Mouse (Mus musculus): Measurements from ENCODE around the gene Ubxn11.

GRCm38 (mm10) chr4:134172391-134172790, 70.0 kb downstream of the Ubxn11 start:
- TF ChIP-seq SMC3 (IDR thresholded peaks at IDR 0.05; ENCODE audit: low read depth, low read length) (no peak), POLR2A (IDR thresholded peaks at IDR 0.05; ENCODE audit: control insufficient read depth in 1 of 2, insufficient read depth in 1 of 2, low read depth in 1 of 2, low read length in 2 of 2, poor library complexity in 1 of 2) (no peak), USF1 (IDR thresholded peaks at IDR 0.05; ENCODE audit: low read depth, low read length) (no peak), MEF2A (IDR thresholded peaks at IDR 0.05; ENCODE audit: extremely low read depth, insufficient replicate concordance, low read depth, low read length, poor library complexity, severe bottlenecking) (no peak), CTCF (IDR thresholded peaks at IDR 0.05 in 2 of 3, conservative IDR thresholded peaks at IDR 0.05 in 1 of 3; ENCODE audit: control insufficient read depth in 1 of 3, insufficient read depth in 1 of 3, low read depth in 2 of 3, low read length in 3 of 3, poor library complexity in 1 of 3, severe bottlenecking in 1 of 3) (no peak), TBP (IDR thresholded peaks at IDR 0.05; ENCODE audit: low read depth, low read length) (no peak), UBTF (IDR thresholded peaks at IDR 0.05; ENCODE audit: borderline replicate concordance, insufficient read depth, low read depth, low read length) (no peak), CHD2 (IDR thresholded peaks at IDR 0.05; ENCODE audit: low read length) (no peak), E2F4 (IDR thresholded peaks at IDR 0.05; ENCODE audit: borderline replicate concordance, low read depth, low read length) (no peak), GATA1 (IDR thresholded peaks at IDR 0.05; ENCODE audit: low read depth, low read length) (no peak), NRF1 (IDR thresholded peaks at IDR 0.05; ENCODE audit: insufficient read depth, low read depth, low read length, poor library complexity, severe bottlenecking) (no peak)

Data from MEL (cell line).